Mouse (Mus musculus): ENCODE measurements around the gene Ect2.

- TF ChIP-seq CTCF (IDR thresholded peaks at IDR 0.05; ENCODE audit: borderline replicate concordance, insufficient read depth, low read depth, low read length): no peak
- no peak for TF ChIP-seq POLR2A (IDR thresholded peaks at IDR 0.05; ENCODE audit: borderline replicate concordance, insufficient read depth, low read length)
Observed at GRCm38 (mm10) chr3:27199120-27199519, 45.4 kb upstream of the Ect2 start.
